Mouse (Mus musculus): ENCODE measurements around the gene 1700001C19Rik.

GRCm38 (mm10) chr17:47373991-47374390, 63.2 kb downstream of the 1700001C19Rik start:
- no peak for TF ChIP-seq CTCF (IDR thresholded peaks at IDR 0.05; ENCODE audit: low read depth)
- TF ChIP-seq EP300 (optimal IDR thresholded peaks at IDR 0.05) = no peak
